Mouse (Mus musculus) kidney, adult 8-10 months (tissue): ENCODE measurements around the gene Gm26657.

Experiments used
- DNase-seq, 2 experiments: peaks; one replicate each; pipeline ENCODE4 v3.0.0; 2022

Gene Gm26657

GRCm38 (mm10) chr4:56740020-56740485 is at the start of gene Gm26657:
Gene Gm26657, plus strand, starts transcription at chr4:56740070.
- DNase-seq: no peak

- DNase-seq: peak in 1 of 2 experiments; percentile 58
Measured at GRCm38 (mm10) chr4:56696401-56696800, 43.5 kb upstream of the Gm26657 start.

- no peak for DNase-seq
Measured at GRCm38 (mm10) chr4:56698671-56699070, 41.2 kb upstream of the Gm26657 start.

GRCm38 (mm10) chr4:56702234-56702633 is 37.6 kb upstream of the Gm26657 start:
- DNase-seq: no peak

- no peak for DNase-seq
Measured at GRCm38 (mm10) chr4:56713155-56713554, 26.7 kb upstream of the Gm26657 start.

GRCm38 (mm10) chr4:56716801-56717200 is 23.1 kb upstream of the Gm26657 start:
- peak; percentile 45 to 62 for DNase-seq

GRCm38 (mm10) chr4:56717932-56718331 is 21.9 kb upstream of the Gm26657 start:
- DNase-seq: peak in 1 of 2 experiments; percentile 43

- peak in 1 of 2 experiments; percentile 56 for DNase-seq
Measured at GRCm38 (mm10) chr4:56718573-56719442, 21.1 kb upstream of the Gm26657 start.

GRCm38 (mm10) chr4:56719456-56719855 is 20.4 kb upstream of the Gm26657 start:
- DNase-seq: no peak

- DNase-seq: no peak
Measured at GRCm38 (mm10) chr4:56720403-56720802, 19.5 kb upstream of the Gm26657 start.

- DNase-seq: no peak
Measured at GRCm38 (mm10) chr4:56721469-56721868, 18.4 kb upstream of the Gm26657 start.

- DNase-seq: peak in 1 of 2 experiments; percentile 66
Measured at GRCm38 (mm10) chr4:56722346-56722745, 17.5 kb upstream of the Gm26657 start.

- DNase-seq: peak; percentile 66 to 77
Measured at GRCm38 (mm10) chr4:56723237-56723636, 16.6 kb upstream of the Gm26657 start.

GRCm38 (mm10) chr4:56725839-56726238 is 14.0 kb upstream of the Gm26657 start:
- DNase-seq: no peak

GRCm38 (mm10) chr4:56740611-56741010 is 741 bp downstream of the Gm26657 start:
- no peak for DNase-seq

GRCm38 (mm10) chr4:56741041-56741493 is 1.2 kb downstream of the Gm26657 start, which contains the start of gene Actl7b:
Gene Actl7b, minus strand, starts transcription at chr4:56741443.
- DNase-seq: no peak

GRCm38 (mm10) chr4:56742698-56743097 is 2.8 kb downstream of the Gm26657 start:
- DNase-seq: no peak

- DNase-seq: no peak
Measured at GRCm38 (mm10) chr4:56743363-56744195, 3.7 kb downstream of the Gm26657 start, which contains the start of gene Actl7a. Gene Actl7a, plus strand, starts transcription at chr4:56743413.

- DNase-seq: no peak
Measured at GRCm38 (mm10) chr4:56746345-56746744, 6.5 kb downstream of the Gm26657 start.

- DNase-seq: no peak
Measured at GRCm38 (mm10) chr4:56747456-56747855, 7.6 kb downstream of the Gm26657 start.

GRCm38 (mm10) chr4:56756021-56756420 is 16.2 kb downstream of the Gm26657 start:
- no peak for DNase-seq

- DNase-seq: no peak
Measured at GRCm38 (mm10) chr4:56756966-56757600, 17.2 kb downstream of the Gm26657 start.

GRCm38 (mm10) chr4:56757693-56758092 is 17.8 kb downstream of the Gm26657 start:
- no peak for DNase-seq
